Mouse (Mus musculus) E14TG2a.4 (cell line): ENCODE data around the gene Hrk.

Source experiments
- CTCF ChIP-seq: conservative IDR thresholded peaks from 2 replicates; pipeline ENCODE4 v1.5.1; 2014; ENCODE audit warnings: low read length
- NANOG ChIP-seq: IDR thresholded peaks from 2 replicates; pipeline ENCODE4 v1.6.1; 2014; ENCODE audit warnings: borderline replicate concordance, low read length, mixed read lengths
- POU5F1 ChIP-seq: IDR thresholded peaks from 2 replicates; pipeline ENCODE4 v1.6.1; 2014; ENCODE audit warnings: low read length, borderline replicate concordance

DNA sequence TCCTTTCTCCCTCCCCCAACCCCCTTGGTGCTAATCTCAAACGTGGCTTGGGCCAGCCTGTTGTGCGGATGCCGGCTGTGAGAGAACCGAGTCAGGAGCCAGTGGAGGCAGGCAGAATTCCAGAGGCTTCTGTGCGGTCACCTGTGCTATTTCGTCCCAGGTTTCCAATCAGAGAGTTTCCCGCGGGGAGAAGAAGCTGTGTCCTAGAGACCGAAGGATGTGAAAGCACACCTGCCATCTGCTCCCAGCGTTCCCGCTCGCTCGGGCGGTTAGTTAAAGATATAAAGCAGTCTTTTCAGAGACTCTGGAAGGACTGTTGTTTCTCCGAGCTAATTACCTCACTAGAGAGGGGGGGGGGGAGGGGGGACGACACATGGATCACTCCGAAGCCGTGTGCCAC lies 27.8 kb downstream of the Hrk start:
- TF ChIP-seq CTCF: no peak
- no peak for TF ChIP-seq POU5F1
- TF ChIP-seq NANOG: no peak
